Mouse (Mus musculus): ENCODE results near the gene Tshz2. TPM values are rescaled to one million over a fixed set of nuclear protein-coding genes. Genes with fewer than 3 reads are reported as not detected.

The Tshz2 gene
- polyA plus RNA-seq, 1 experiment from 2014 or later: 2.7 TPM

GRCm38 (mm10) chr2:169924177-169924810 is 291.5 kb downstream of the Tshz2 start:
- WGBS: 55% methylated on average over 8 of the region's 8 CpGs
- peak; percentile 45 for DNase-seq (ENCODE audit: low spot score)
- Histone ChIP-seq H3K4me3 (no peak overlapping the region), H3K4me1 (peaks cover 12% of the 10 kb centered on the region; the same call in 1 of the 2 replicates), H3K27me3 (replicated peaks; ENCODE audit: low read depth, poor library complexity, severe bottlenecking) (no peaks in the 10 kb centered on the region), H3K36me3 (replicated peaks) (no peaks in the 10 kb centered on the region), H3K27ac (replicated peaks) (no peak overlapping the region), H3K9me3 (no peaks in the 10 kb centered on the region)

DNA sequence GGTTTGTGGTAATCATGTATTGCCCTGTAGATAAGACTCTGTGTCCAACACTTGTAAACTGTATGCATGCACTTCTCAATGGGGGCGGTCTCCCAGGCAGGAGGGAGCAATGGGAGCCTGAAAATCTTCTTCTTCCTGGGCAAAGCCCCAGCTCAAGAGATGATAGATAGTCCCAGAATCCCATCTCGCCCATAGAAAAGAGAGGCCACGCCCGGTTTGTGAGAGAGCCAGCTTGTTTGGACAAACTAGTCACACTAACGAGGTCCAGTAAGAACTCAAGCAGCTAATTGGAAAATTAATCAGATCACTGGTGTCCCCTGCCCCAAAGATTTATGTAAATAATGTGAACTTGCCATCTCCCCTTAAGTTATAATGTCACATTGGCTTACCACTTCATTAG is 292.7 kb downstream of the Tshz2 start:
- 85% methylated on average over 5 of the region's 5 CpGs for WGBS

DNA sequence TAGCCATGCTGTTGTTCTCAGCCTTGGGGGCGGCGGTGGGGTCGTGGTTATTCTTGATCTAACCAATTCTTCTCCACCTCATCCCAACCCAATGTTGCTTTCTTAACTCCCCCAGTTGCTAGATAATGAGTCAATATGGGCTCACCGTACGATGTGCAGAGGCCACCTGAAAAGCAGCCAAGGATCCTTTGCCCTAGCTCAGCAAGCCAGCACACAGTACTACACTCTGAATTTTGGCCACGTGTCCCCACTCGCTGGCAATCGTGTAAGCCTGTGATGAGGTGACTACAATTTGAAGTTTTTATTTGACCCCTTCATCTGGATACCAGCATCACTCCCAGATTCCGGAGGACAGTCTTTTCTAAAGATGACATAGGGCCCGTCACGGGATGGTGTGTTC is 293.2 kb downstream of the Tshz2 start:
- no peak for DNase-seq (ENCODE audit: low spot score)
- Histone ChIP-seq H3K27me3 (replicated peaks; ENCODE audit: low read depth, poor library complexity, severe bottlenecking) (no peaks in the 10 kb centered on the region), H3K9me3 (no peaks in the 10 kb centered on the region), H3K4me3 (no peak overlapping the region), H3K4me1 (peaks cover 12% of the 10 kb centered on the region), H3K27ac (replicated peaks) (no peak overlapping the region), H3K36me3 (replicated peaks) (no peaks in the 10 kb centered on the region)
- 88% methylated on average over 11 of the region's 11 CpGs for WGBS

More for the DNA sequence above, 292.7 kb downstream of the Tshz2 start:
- no peak overlapping the region for H3K27ac ChIP-seq (replicated peaks)
- H3K9me3 ChIP-seq: no peaks in the 10 kb centered on the region
- no peaks in the 10 kb centered on the region for H3K36me3 ChIP-seq (replicated peaks)
- no peak for DNase-seq (ENCODE audit: low spot score)
- peaks cover 12% of the 10 kb centered on the region for H3K4me1 ChIP-seq
- no peak overlapping the region for H3K4me3 ChIP-seq
- no peaks in the 10 kb centered on the region for H3K27me3 ChIP-seq (replicated peaks; ENCODE audit: low read depth, poor library complexity, severe bottlenecking)

DNA sequence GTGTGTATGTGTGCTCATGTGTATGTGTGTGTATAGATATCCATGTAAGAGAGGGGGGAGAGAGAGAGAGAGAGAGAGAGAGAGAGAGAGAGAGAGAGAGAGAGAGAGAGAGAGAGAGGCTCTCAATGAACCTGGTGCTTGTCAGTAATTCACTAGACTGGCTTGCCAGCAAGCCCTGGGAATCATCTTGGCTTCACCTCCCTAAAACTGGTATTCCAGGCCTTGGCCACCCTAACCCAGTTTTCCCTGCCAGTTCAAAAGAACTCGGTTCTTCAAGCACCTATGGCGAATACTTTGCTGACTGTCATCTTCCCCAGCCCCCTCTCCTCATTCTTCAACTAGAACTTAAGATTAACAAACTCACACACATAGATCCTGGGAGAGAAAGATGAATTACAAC is 294.6 kb downstream of the Tshz2 start:
- WGBS: 76% methylated on average over 2 of the region's 2 CpGs
- no peak for DNase-seq (ENCODE audit: low spot score)
- Histone ChIP-seq H3K4me3 (no peak overlapping the region), H3K9me3 (no peaks in the 10 kb centered on the region), H3K27me3 (replicated peaks; ENCODE audit: low read depth, poor library complexity, severe bottlenecking) (no peaks in the 10 kb centered on the region), H3K4me1 (peaks cover 12% of the 10 kb centered on the region), H3K36me3 (replicated peaks) (no peaks in the 10 kb centered on the region), H3K27ac (replicated peaks) (no peak overlapping the region)

DNA sequence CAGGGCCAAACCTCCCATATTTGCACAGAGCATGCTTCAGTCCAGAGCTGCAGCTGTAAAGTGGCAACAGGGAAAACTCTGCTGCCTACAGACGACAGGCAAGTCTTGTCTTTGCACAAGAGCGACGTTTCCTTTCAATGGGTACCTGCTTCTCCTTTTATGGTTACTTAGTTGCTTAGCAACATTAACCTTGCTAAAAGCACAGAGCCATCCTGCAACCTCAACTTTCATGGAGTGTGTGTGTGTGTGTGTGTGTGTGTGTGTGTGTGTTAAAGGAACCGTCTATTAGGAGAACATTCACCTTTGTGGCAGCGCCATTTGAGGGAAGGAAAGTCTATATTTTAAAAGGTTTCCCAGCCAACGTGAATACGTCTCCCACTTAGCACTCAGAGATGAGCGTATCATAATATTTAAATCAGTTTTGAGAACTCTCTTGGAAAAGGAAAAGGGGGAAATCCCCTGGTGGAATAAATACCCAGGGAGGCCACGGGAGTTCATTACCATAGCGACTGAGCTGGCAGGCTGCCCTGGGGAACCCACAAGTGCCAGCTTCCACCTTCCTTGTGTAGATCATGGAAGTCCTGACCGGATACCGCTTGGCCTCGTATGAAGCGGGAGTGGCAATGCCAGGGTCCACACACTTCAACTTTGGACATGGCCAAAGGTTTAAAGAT is 295.8 kb downstream of the Tshz2 start:
- WGBS: 83% methylated on average over 14 of the region's 14 CpGs
- no peaks in the 10 kb centered on the region for H3K36me3 ChIP-seq (replicated peaks)
- H3K4me1 ChIP-seq: peaks cover 12% of the 10 kb centered on the region
- H3K9me3 ChIP-seq: no peaks in the 10 kb centered on the region
- no peaks in the 10 kb centered on the region for H3K27me3 ChIP-seq (replicated peaks; ENCODE audit: low read depth, poor library complexity, severe bottlenecking)
- no peak overlapping the region for H3K4me3 ChIP-seq
- no peak for DNase-seq (ENCODE audit: low spot score)
- H3K27ac ChIP-seq (replicated peaks): no peak overlapping the region

GRCm38 (mm10) chr2:169929540-169930497 is 297.0 kb downstream of the Tshz2 start:
- H3K9me3 ChIP-seq: no peaks in the 10 kb centered on the region
- H3K27me3 ChIP-seq (replicated peaks; ENCODE audit: low read depth, poor library complexity, severe bottlenecking): no peaks in the 10 kb centered on the region
- H3K27ac ChIP-seq (replicated peaks): peak overlapping the region; percentile 67
- peak; percentile 72 for DNase-seq (ENCODE audit: low spot score)
- H3K36me3 ChIP-seq (replicated peaks): no peaks in the 10 kb centered on the region
- H3K4me1 ChIP-seq: peaks cover 8% of the 10 kb centered on the region
- 57% methylated on average over 23 of the region's 23 CpGs for WGBS
- peak overlapping the region; percentile 52 for H3K4me3 ChIP-seq

GRCm38 (mm10) chr2:169935642-169936041 is 302.8 kb downstream of the Tshz2 start:
- no peak for DNase-seq (ENCODE audit: low spot score)
- Histone ChIP-seq H3K36me3 (replicated peaks) (no peaks in the 10 kb centered on the region), H3K9me3 (no peaks in the 10 kb centered on the region), H3K4me1 (0 out of 2 replicates have a peak, but pooled peaks cover 4% of the 10 kb centered on the region), H3K4me3 (no peak overlapping the region), H3K27ac (replicated peaks) (no peak overlapping the region), H3K27me3 (replicated peaks; ENCODE audit: low read depth, poor library complexity, severe bottlenecking) (no peaks in the 10 kb centered on the region)
- WGBS: 81% methylated on average over 6 of the region's 6 CpGs

DNA sequence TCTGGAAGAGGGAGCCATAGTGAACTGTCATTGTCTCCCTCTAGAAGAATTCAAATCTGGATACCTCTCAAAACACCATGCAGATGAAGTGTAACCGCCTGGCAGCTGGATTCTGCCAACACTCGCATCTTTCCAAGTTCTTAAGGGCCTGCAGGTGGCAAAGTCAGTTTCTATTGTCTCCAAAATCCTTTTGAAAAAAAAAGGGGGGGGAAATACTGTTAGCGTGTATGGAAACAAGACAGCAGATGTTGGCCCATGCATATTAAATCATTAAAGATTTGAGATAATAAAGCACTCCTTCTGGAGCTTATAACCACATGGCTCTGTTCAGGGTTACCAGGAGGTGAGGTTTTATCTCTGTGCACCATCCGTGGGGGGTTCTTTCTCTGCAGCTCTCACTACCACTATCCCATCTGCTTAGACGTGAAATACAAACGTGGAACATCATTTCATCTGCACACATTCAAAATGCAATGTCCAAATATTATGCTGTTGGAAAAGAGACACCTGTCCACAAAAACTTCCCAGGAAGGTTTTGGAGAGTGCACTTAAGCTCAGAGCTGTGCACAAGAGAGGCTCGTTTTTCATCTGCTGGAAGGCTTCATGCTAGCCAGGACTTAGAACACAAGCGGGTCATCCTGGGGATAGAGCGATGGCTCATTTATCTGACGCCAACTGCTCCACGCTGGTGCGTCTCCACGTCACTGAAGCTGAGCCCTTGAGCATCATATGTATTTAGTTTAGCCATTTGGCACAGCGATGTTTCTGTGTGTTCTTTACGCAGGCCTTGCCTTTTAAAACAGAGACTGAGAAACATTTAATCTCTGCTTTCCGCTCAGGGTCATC is 307.7 kb downstream of the Tshz2 start:
- H3K27me3 ChIP-seq (replicated peaks; ENCODE audit: low read depth, poor library complexity, severe bottlenecking): no peaks in the 10 kb centered on the region
- 0 out of 2 replicates have a peak, but pooled peaks cover 1% of the 10 kb centered on the region for H3K4me1 ChIP-seq
- 0 out of 2 replicates have a peak, but pooled peaks cover 4% of the 10 kb centered on the region for H3K9me3 ChIP-seq
- no peak for DNase-seq (ENCODE audit: low spot score)
- 85% methylated on average over 16 of the region's 16 CpGs for whole genome bisulfite sequencing
- H3K4me3 ChIP-seq: no peak overlapping the region
- H3K27ac ChIP-seq (replicated peaks): no peak overlapping the region
- H3K36me3 ChIP-seq (replicated peaks): no peaks in the 10 kb centered on the region

DNA sequence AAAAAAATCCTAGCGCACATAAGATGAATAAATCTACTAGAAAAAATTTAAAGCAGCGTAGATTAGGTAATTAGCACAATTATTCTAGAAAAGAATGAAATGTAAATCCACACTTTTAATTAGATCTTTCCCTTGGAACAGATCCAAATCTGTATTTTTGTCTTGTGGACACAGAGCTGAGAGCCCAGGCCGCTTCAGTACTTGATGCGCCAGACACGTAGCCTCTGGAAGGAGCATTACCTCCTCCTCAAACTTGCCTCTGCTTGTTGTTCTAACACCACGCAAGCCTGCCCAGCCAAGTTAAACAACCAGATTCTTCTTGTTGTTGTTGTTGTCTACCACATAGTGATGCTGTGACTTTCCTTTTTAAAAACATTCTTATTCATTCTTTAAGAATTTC is 310.9 kb downstream of the Tshz2 start:
- 95% methylated on average over 6 of the region's 6 CpGs for WGBS
- no peaks in the 10 kb centered on the region for H3K36me3 ChIP-seq (replicated peaks)

GRCm38 (mm10) chr2:169948139-169948538 is 315.3 kb downstream of the Tshz2 start:
- Histone ChIP-seq H3K4me1 (no peaks in the 10 kb centered on the region), H3K27ac (replicated peaks) (no peak overlapping the region), H3K27me3 (replicated peaks; ENCODE audit: low read depth, poor library complexity, severe bottlenecking) (no peaks in the 10 kb centered on the region), H3K9me3 (0 out of 2 replicates have a peak, but pooled peaks cover 4% of the 10 kb centered on the region), H3K36me3 (replicated peaks) (no peaks in the 10 kb centered on the region), H3K4me3 (no peak overlapping the region)
- DNase-seq (ENCODE audit: low spot score): no peak
- WGBS: 84% methylated on average over 6 of the region's 6 CpGs

More for the DNA sequence above, 310.9 kb downstream of the Tshz2 start:
- DNase-seq (ENCODE audit: low spot score): no peak
- Histone ChIP-seq H3K27ac (replicated peaks) (no peak overlapping the region), H3K4me1 (no peaks in the 10 kb centered on the region), H3K4me3 (no peak overlapping the region), H3K27me3 (replicated peaks; ENCODE audit: low read depth, poor library complexity, severe bottlenecking) (no peaks in the 10 kb centered on the region), H3K9me3 (0 out of 2 replicates have a peak, but pooled peaks cover 4% of the 10 kb centered on the region)

DNA sequence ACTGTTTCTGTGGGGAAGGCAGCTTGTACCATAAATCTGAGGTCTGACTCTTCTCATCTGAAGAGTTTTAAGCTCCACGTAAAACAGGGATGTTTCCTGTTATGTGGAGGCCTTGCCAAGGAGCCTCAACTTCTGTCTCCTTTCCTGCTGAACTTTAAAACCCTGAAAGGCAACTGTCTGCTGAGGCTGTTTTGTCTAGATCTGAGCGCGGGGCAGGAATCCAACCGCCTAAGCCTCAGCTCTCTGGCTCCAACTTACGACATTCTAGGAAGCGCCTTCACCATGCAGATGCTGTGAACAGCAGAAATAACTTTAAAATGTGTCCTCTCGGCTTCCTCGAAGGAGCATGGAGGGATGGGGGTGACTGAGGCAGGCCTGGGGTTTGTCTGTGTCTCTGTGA is 318.2 kb downstream of the Tshz2 start:
- Histone ChIP-seq H3K27ac (replicated peaks) (no peak overlapping the region), H3K4me3 (no peak overlapping the region), H3K36me3 (replicated peaks) (no peaks in the 10 kb centered on the region), H3K4me1 (no peaks in the 10 kb centered on the region), H3K9me3 (no peaks in the 10 kb centered on the region), H3K27me3 (replicated peaks; ENCODE audit: low read depth, poor library complexity, severe bottlenecking) (no peaks in the 10 kb centered on the region)
- DNase-seq (ENCODE audit: low spot score): no peak
- WGBS: 84% methylated on average over 8 of the region's 8 CpGs

GRCm38 (mm10) chr2:169952981-169953380 is 320.2 kb downstream of the Tshz2 start:
- WGBS: 92% methylated on average over 2 of the region's 2 CpGs
- Histone ChIP-seq H3K27ac (replicated peaks) (no peak overlapping the region), H3K4me1 (no peaks in the 10 kb centered on the region), H3K4me3 (no peak overlapping the region), H3K36me3 (replicated peaks) (no peaks in the 10 kb centered on the region), H3K9me3 (no peaks in the 10 kb centered on the region), H3K27me3 (replicated peaks; ENCODE audit: low read depth, poor library complexity, severe bottlenecking) (no peaks in the 10 kb centered on the region)
- no peak for DNase-seq (ENCODE audit: low spot score)

Measured in embryonic facial prominence, embryonic 10.5 days (tissue).